Mouse (Mus musculus) embryonic facial prominence, embryonic 15.5 days (tissue): ENCODE results near the gene Tspear. TPM values are rescaled to one million over a fixed set of nuclear protein-coding genes. Genes with fewer than 3 reads are reported as not detected.
"Not testable (repeated sequence)": the region's sequence is repeated elsewhere in the genome, so short reads cannot be mapped to it uniquely, and the experiment has no call there.

Source experiments
- ATAC-seq: fragments of 200-750 bp; cut with Nextera tagmentation; 2 replicates; pipeline ENCODE4 v1.8.0; 2017; ENCODE audit warnings: low read depth, moderate TSS enrichment; ENCODE audit not compliant: insufficient number of reproducible peaks, low FRiP score, low TSS enrichment
- H3K27ac ChIP-seq: fragments of 300-500 bp; sonication (generic); replicated peaks from 2 replicates; pipeline ENCODE4 v1.5.1; 2015; ENCODE audit warnings: mild to moderate bottlenecking, inconsistent platforms
- H3K27me3 ChIP-seq: fragments of 300-500 bp; sonication (generic); 2 replicates; pipeline ENCODE4 v1.6.1; 2015; ENCODE audit warnings: inconsistent platforms
- H3K36me3 ChIP-seq: fragments of 300-500 bp; sonication (generic); 2 replicates; pipeline ENCODE4 v1.6.1; 2015; ENCODE audit warnings: mild to moderate bottlenecking, inconsistent platforms
- H3K4me1 ChIP-seq: fragments of 300-500 bp; sonication (generic); 2 replicates; pipeline ENCODE4 v1.6.1; 2015; ENCODE audit warnings: inconsistent platforms
- H3K4me2 ChIP-seq: fragments of 300-500 bp; sonication (generic); replicated peaks from 2 replicates; pipeline ENCODE4 v1.6.1; 2015; ENCODE audit warnings: mild to moderate bottlenecking, inconsistent platforms
- H3K4me3 ChIP-seq: fragments of 300-500 bp; sonication (generic); replicated peaks from 2 replicates; pipeline ENCODE4 v1.5.1; 2015; ENCODE audit warnings: mild to moderate bottlenecking, inconsistent platforms
- H3K9ac ChIP-seq: fragments of 300-500 bp; sonication (generic); 2 replicates; pipeline ENCODE4 v1.6.1; 2015; ENCODE audit warnings: inconsistent platforms
- H3K9me3 ChIP-seq: fragments of 300-500 bp; sonication (generic); replicated peaks from 2 replicates; pipeline ENCODE4 v1.6.1; 2016; ENCODE audit warnings: inconsistent platforms
- WGBS: fragments of 180-500 bp; shearing (Covaris S2); methylation state at CpG from one replicate; pipeline ENCODE4 v1.1.7; 2015; 5-methylcytosine and 5-hydroxymethylcytosine counted together
- polyA plus RNA-seq: library from polyadenylated mRNA; unstranded; fragments of >200 nt; fragmentation: Nextera tagmentation; extraction: Ambion mirVana; gene quantifications from 2 replicates; pipeline ENCODE4 v1.2.1, GENCODE M21; 2015

Tspear gene
- polyA plus RNA-seq, 1 experiment from 2014 or later: 3.4 TPM

GRCm38 (mm10) chr10:77670710-77671109, 15.7 kb upstream of the Tspear start:
- peaks cover 4% of the 10 kb centered on the region; the same call in 1 of the 2 replicates for H3K27me3 ChIP-seq
- no peak for ATAC-seq
- 65% methylated on average over 4 of the region's 4 CpGs for WGBS

GRCm38 (mm10) chr10:77671519-77671918, 14.8 kb upstream of the Tspear start:
- Histone ChIP-seq H3K4me3 (no peak overlapping the region), H3K4me2 (no peak overlapping the region), H3K9ac (no peak overlapping the region), H3K9me3 (no peaks in the 10 kb centered on the region), H3K4me1 (peaks cover 17% of the 10 kb centered on the region), H3K27me3 (peaks cover 10% of the 10 kb centered on the region; the same call in 1 of the 2 replicates), H3K36me3 (no peaks in the 10 kb centered on the region), H3K27ac (no peak overlapping the region)
- 74% methylated on average over 4 of the region's 4 CpGs for WGBS
- ATAC-seq: no peak

More at GRCm38 (mm10) chr10:77670710-77671109, 15.7 kb upstream of the Tspear start:
- Histone ChIP-seq H3K4me2 (no peak overlapping the region), H3K9me3 (no peaks in the 10 kb centered on the region), H3K4me3 (no peak overlapping the region), H3K27ac (no peak overlapping the region), H3K9ac (no peak overlapping the region), H3K4me1 (peaks cover 22% of the 10 kb centered on the region), H3K36me3 (no peaks in the 10 kb centered on the region)

- H3K9ac ChIP-seq: no peak overlapping the region
- peaks cover 28% of the 10 kb centered on the region for H3K27me3 ChIP-seq
- no peak overlapping the region for H3K4me3 ChIP-seq
- H3K9me3 ChIP-seq: no peaks in the 10 kb centered on the region
- no peaks in the 10 kb centered on the region for H3K36me3 ChIP-seq
- no peak overlapping the region for H3K27ac ChIP-seq
- peaks cover 24% of the 10 kb centered on the region for H3K4me1 ChIP-seq
- no peak overlapping the region for H3K4me2 ChIP-seq
- 50% methylated on average over 13 of the region's 13 CpGs for WGBS
- no peak for ATAC-seq
Measured at GRCm38 (mm10) chr10:77673765-77674164, 12.6 kb upstream of the Tspear start.

- ATAC-seq: peak; percentile 10; the same call in 1 of the 2 replicates
- Histone ChIP-seq H3K4me1 (peaks cover 24% of the 10 kb centered on the region), H3K9ac (0 out of 2 replicates have a peak overlapping the region, but pooled peaks have one; percentile 10), H3K36me3 (no peaks in the 10 kb centered on the region), H3K27ac (no peak overlapping the region), H3K9me3 (no peaks in the 10 kb centered on the region), H3K4me3 (peak overlapping the region; percentile 35), H3K4me2 (peak overlapping the region; percentile 70), H3K27me3 (peaks cover 31% of the 10 kb centered on the region)
- WGBS: under 1% methylated on average over 35 of the region's 35 CpGs
Measured at GRCm38 (mm10) chr10:77677562-77677961, 8.8 kb upstream of the Tspear start.

- Histone ChIP-seq H3K9me3 (no peaks in the 10 kb centered on the region), H3K36me3 (no peaks in the 10 kb centered on the region), H3K27ac (no peak overlapping the region), H3K27me3 (peaks cover 40% of the 10 kb centered on the region), H3K9ac (no peak overlapping the region), H3K4me1 (peaks cover 11% of the 10 kb centered on the region), H3K4me2 (no peak overlapping the region), H3K4me3 (no peak overlapping the region)
- no peak for ATAC-seq
- WGBS: 62% methylated on average over 7 of the region's 7 CpGs
Measured at GRCm38 (mm10) chr10:77682994-77683393, 3.4 kb upstream of the Tspear start.

- Histone ChIP-seq H3K9me3 (no peaks in the 10 kb centered on the region), H3K27me3 (peaks cover 31% of the 10 kb centered on the region), H3K9ac (no peak overlapping the region), H3K4me2 (no peak overlapping the region), H3K4me3 (no peak overlapping the region), H3K4me1 (peaks cover 7% of the 10 kb centered on the region; the same call in 1 of the 2 replicates), H3K27ac (no peak overlapping the region), H3K36me3 (no peaks in the 10 kb centered on the region)
- ATAC-seq: no peak
- 12% methylated on average over 8 of the region's 8 CpGs for WGBS
Measured at GRCm38 (mm10) chr10:77684181-77684580, 2.2 kb upstream of the Tspear start.

GRCm38 (mm10) chr10:77687021-77687420, 652 bp downstream of the Tspear start:
- Histone ChIP-seq H3K4me3 (peak overlapping the region; percentile 22), H3K4me2 (peak overlapping the region; percentile 33), H3K27me3 (peaks cover 31% of the 10 kb centered on the region), H3K9ac (no peak overlapping the region), H3K27ac (0 out of 2 replicates have a peak overlapping the region, but pooled peaks have one; percentile 58), H3K4me1 (peaks cover 10% of the 10 kb centered on the region), H3K36me3 (no peaks in the 10 kb centered on the region), H3K9me3 (no peaks in the 10 kb centered on the region)
- WGBS: 17% methylated on average over 10 of the region's 10 CpGs
- ATAC-seq: no peak

GRCm38 (mm10) chr10:77690356-77690807, 4.0 kb downstream of the Tspear start, which contains the start of gene Gm19402:
Gene Gm19402 (minus strand): TSS chr10:77690757.
- H3K4me1 ChIP-seq, H3K36me3 ChIP-seq, H3K4me2 ChIP-seq, H3K4me3 ChIP-seq, H3K9me3 ChIP-seq, H3K9ac ChIP-seq, ATAC-seq, H3K27ac ChIP-seq: not testable (repeated sequence)
- WGBS: 73% methylated on average over 3 of the region's 3 CpGs
- peaks cover 27% of the 10 kb centered on the region for H3K27me3 ChIP-seq

GRCm38 (mm10) chr10:77697133-77697532, 10.8 kb downstream of the Tspear start, which contains the start of gene Gm9508:
Gene Gm9508 (minus strand): TSS chr10:77697233.
- no peak for ATAC-seq
- Histone ChIP-seq H3K9me3 (0 out of 2 replicates have a peak, but pooled peaks cover 5% of the 10 kb centered on the region), H3K9ac (no peak within 1 kb of the TSS), H3K27ac (no peak within 1 kb of the TSS), H3K4me1 (no peaks in the 10 kb centered on the region), H3K4me2 (no peak within 1 kb of the TSS), H3K36me3 (no peaks in the 10 kb centered on the region), H3K4me3 (no peak within 1 kb of the TSS), H3K27me3 (no peaks in the 10 kb centered on the region)
- WGBS: 37% methylated on average over 4 of the region's 4 CpGs

GRCm38 (mm10) chr10:77706326-77706725, 20.0 kb downstream of the Tspear start, which contains the start of gene Gm10272:
Gene Gm10272 (plus strand): TSS chr10:77706626.
- Histone ChIP-seq H3K27me3 (no peaks in the 10 kb centered on the region), H3K4me2 (no peak within 1 kb of the TSS), H3K36me3 (no peaks in the 10 kb centered on the region), H3K4me3 (no peak within 1 kb of the TSS), H3K27ac (no peak within 1 kb of the TSS), H3K9me3 (no peaks in the 10 kb centered on the region), H3K9ac (no peak within 1 kb of the TSS), H3K4me1 (no peaks in the 10 kb centered on the region)
- whole genome bisulfite sequencing: 96% methylated on average over 1 of the region's 1 CpGs
- ATAC-seq: no peak

GRCm38 (mm10) chr10:77709831-77710230, 23.5 kb downstream of the Tspear start:
- no peaks in the 10 kb centered on the region for H3K9me3 ChIP-seq
- ATAC-seq: no peak
- no peaks in the 10 kb centered on the region for H3K27me3 ChIP-seq
- WGBS: 59% methylated on average over 3 of the region's 3 CpGs
- no peak overlapping the region for H3K4me3 ChIP-seq
- H3K9ac ChIP-seq: no peak overlapping the region
- no peaks in the 10 kb centered on the region for H3K36me3 ChIP-seq
- no peaks in the 10 kb centered on the region for H3K4me1 ChIP-seq
- H3K4me2 ChIP-seq: no peak overlapping the region
- no peak overlapping the region for H3K27ac ChIP-seq

GRCm38 (mm10) chr10:77711157-77711556, 24.8 kb downstream of the Tspear start, which contains the start of gene Gm10024:
Gene Gm10024 (plus strand): TSS chr10:77711457.
- H3K4me1 ChIP-seq, H3K27ac ChIP-seq, H3K27me3 ChIP-seq, H3K9me3 ChIP-seq, H3K36me3 ChIP-seq, H3K9ac ChIP-seq, H3K4me3 ChIP-seq, H3K4me2 ChIP-seq, ATAC-seq: not testable (repeated sequence)
